Mouse (Mus musculus) layer of hippocampus, adult 9-11 months (tissue): ENCODE results near the gene Ern1.
A peak's percentile ranks its signal among the peaks of the same experiment; 100 is the strongest.

ENCODE experiments used
- DNase-seq: peaks from one replicate; pipeline ENCODE4 v3.0.0; 2022

Ern1 gene

GRCm38 (mm10) chr11:106487733-106488115 lies at the start of gene Ern1:
Gene Ern1 (minus strand): TSS chr11:106487852.
- DNase-seq = peak; percentile 94

DNA sequence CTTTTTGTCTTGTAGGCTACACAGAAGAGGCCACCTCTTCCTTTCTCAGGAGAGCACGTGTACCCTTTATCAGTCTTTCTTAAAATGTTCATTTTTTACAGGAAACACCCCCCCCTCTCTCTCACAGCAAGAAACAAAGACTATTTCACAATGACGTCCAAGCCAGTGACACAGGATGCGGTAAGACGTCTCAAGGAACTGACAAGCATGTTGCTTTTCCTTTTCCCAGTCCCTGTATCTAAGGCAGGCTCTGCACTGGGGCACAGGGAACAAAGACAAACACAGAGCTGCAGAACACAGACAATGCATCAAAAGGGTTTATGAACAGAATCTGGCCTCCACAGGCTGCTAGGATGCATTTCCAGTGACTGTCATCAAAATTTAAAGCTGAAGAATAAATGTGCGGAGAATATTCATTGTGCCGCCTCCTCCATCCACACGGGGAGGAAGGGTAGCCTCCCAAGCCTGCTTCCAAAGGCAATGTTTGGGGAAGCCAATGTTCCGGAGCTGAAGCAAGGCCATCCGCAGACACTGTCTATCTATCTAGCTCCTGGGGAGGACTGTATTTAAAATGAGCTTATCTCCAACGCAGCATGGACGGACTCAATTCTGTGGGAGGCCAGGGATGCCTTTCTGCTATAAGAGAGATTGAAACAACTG lies 48.7 kb upstream of the Ern1 start:
- peak; percentile 42 for DNase-seq

GRCm38 (mm10) chr11:106535660-106536252 lies 48.1 kb upstream of the Ern1 start:
- no peak for DNase-seq

DNA sequence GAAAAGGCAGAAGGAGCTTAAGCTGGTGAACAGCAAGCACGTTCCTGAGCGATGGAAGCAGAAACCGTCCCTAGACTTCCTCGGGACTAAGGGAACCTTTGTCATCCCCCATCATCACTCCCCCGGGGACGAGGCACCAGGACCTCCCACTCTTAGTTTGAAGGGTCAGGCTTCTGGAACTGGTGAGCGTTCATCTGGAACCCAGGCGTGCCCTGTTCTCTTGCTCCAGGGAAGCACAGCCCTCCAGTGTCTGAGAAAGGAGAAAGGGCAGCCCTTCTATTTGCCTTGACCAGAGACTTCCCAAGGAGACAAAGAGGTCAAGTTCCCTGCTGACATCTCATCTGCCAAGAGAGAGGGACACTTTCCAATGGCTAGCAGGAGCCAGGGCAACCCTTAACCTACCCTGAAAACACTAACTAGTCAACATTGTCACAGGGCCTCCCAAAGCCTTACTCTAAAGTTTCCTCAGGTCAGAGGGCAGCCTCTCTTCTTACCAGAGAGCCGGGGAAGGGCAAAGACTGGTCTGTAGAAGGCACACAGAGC lies 44.7 kb upstream of the Ern1 start:
- DNase-seq = no peak

- no peak for DNase-seq
Measured at GRCm38 (mm10) chr11:106529786-106530185, 42.1 kb upstream of the Ern1 start.

- DNase-seq = no peak
Measured at GRCm38 (mm10) chr11:106529113-106529512, 41.5 kb upstream of the Ern1 start.

- no peak for DNase-seq
Measured at GRCm38 (mm10) chr11:106527926-106528325, 40.3 kb upstream of the Ern1 start.

- DNase-seq = no peak
Measured at GRCm38 (mm10) chr11:106527147-106527821, 39.6 kb upstream of the Ern1 start.

- DNase-seq = no peak
Measured at GRCm38 (mm10) chr11:106522538-106522937, 34.9 kb upstream of the Ern1 start.

DNA sequence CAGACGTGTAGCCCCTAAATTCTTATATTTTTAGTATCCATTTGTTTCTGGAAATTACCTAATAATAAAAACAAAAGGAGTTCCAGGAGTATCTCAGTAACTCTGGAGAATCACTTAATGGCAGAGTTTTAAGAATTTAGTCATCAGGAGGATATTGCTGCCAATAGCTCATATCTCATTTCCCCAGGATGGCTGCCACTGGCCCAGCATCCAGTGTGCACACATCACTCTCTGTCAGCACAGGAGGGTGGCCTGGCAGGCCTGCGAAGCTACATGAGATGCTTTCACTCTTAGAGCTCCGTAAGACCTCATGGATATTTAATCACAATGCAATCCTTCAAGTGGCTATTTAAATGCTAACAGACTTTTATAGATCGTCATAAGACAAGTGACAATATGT lies 34.0 kb upstream of the Ern1 start:
- no peak for DNase-seq

- no peak for DNase-seq
Measured at GRCm38 (mm10) chr11:106520404-106520803, 32.8 kb upstream of the Ern1 start.

DNA sequence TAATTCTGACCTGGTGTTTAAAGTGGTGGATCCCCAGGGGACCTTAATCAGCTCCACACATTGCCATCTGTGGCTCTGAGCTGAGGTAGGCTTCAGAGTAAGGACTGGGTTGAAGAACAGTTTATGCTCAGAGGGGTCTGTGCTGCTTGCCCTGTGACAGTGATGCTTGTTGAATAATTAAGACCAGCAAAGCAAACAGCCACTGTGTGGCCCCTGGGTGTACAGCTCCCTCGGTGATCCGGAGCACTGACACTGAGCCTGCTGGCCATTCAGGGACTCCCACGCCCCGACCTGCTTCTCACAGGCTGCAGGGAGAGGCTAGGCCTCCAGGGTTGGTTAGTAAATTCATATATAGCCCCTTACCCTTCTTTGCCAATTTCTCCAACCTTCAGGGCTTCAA lies 31.9 kb upstream of the Ern1 start:
- DNase-seq = no peak

GRCm38 (mm10) chr11:106518391-106518790 lies 30.7 kb upstream of the Ern1 start:
- no peak for DNase-seq

DNA sequence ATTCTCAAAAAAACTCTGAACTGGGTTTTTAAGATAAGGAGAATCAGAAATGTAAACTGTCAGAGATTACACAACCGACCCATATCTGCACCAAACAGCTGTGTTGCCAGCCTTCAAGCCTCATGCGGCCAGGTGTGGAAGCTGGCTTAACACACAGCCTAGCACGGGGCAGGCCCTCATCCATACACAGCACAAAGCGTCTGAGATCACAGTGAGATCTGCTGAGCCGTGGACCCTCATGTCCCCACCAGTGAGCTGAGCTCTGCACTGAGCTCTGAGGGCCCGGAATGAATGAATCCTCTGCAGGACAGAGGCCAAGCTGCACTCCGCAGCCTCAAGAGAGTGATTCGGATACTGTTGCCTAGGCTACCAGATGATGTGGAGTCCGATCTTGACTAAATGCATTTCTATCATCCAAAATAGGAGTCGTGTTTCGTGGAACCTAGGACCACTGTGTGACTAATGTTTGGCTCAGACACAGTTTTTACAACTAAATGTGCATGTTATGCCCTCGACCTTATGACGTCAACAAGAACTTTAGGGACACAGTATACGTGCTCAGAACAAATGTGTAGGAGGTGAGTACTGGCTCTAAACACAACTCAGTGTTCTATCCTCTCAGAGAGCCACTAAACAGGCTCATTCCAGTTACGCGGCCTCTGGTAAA lies 27.6 kb upstream of the Ern1 start:
- no peak for DNase-seq

DNA sequence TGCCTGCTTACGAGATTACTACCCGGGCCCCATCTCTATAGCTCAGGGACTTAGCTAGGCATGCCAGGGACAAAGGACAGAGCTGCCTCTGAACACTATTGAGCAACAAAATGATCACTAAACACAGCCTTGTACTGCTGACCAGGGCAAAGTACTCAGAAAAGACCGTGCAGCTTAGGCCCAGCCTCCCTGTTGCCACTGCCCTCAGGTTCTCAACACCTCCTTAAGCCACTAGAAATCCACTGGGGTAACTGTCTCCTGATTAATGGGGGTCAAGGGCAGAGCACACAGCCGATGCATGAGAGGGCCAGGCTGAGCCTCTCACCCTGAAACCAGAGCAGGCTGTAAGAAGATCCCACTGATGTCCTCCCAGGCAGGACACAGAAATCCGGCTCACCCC lies 26.8 kb upstream of the Ern1 start:
- DNase-seq = no peak

DNA sequence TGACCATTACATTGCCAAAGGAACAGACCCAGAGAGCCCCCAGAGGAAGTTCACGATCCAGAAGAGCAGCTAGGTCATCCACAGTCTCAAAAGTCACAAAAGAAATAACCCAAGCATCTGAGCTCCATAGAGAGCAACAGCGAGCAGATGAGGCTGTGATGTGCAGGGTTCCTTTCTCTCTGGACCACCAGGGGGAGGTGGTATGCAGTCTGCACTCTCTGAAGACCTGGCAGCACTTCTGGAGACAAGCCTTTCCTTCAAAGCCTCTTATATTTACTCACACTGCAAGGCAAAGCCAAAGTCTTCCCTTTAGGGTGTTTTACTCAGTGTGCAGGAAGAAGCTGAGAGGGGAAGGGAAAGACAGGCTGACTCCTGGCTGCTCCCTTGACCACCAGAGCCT lies 25.5 kb upstream of the Ern1 start:
- DNase-seq = peak; percentile 42

DNA sequence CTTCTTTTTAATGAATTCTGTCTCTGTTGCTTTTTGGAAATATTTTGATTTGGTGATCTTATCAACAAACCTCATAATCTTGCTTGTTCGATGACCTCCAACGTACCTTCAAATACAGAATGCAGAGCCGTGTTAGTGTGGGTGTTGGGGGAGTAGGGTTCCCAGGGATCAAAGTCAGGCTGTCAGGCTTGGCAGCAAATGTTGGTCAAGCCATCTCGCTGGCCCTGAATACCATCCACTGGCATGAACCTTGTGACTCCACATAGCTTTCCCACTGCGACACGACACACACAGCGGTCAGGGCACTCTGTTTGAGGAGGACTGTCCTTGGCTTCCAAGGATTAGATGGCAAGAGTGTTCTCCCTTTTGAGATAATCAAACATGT lies 24.3 kb upstream of the Ern1 start:
- no peak for DNase-seq

DNA sequence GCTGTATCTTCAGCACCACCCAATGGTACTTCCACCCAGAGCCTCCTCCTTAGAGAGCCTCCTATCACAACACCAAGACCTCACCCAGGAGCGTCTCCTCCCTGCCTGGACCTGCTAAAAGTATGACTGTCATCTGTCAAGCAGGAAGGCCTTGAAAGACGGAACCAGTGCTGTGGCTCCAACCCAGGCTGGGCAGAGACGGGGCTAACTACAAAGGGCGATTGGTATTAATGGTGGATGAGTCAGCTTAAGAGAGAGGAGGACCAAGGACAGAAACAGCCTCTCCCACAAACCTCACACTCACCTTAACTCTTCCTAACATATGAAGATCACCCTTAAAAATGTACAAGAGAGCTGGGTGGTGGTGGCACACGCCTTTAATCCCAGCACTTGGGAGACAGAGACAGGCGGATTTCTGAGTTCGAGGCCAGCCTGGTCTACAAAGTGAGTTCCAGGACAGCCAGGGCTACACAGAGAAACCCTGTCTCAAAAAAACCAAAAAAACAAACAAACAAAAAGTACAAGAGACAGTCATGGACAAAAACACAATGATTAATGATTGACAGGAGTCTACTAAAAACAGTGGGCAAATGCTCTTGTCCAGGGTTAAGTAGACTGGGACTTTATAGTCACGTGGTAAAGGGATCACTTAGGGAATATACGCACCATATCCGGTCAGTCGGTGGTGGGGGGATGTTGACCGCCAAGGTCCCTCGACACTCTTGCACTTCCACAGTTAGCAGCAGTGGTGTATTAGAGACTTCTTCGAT lies 23.8 kb upstream of the Ern1 start:
- DNase-seq = no peak

- DNase-seq = no peak
Measured at GRCm38 (mm10) chr11:106507638-106508037, 20.0 kb upstream of the Ern1 start.

GRCm38 (mm10) chr11:106506211-106506610 lies 18.6 kb upstream of the Ern1 start:
- DNase-seq = no peak

DNA sequence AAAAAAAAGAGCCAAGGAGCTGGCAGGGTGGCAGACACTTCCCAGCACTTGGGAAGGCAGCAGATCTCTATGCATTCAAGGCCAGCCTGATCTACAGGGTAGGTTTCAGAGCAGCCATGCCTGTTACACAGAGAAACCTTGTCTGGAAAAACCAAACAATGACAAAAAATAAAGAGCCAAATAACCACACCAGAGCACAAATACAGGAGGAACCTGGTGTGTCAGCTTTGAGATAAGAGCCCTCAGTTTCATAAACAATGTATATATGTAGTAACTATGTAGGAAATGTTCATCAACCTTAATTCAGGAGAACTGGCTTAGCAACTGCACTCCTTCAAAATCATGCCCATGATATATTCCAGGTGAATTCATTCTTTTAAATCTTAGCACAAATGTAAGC lies 16.5 kb upstream of the Ern1 start:
- DNase-seq = no peak

- peak; percentile 75 for DNase-seq
Measured at GRCm38 (mm10) chr11:106503425-106503717, 15.7 kb upstream of the Ern1 start.
